Mouse (Mus musculus) leukemia stem cell, adult 10-12 weeks (primary cell): ENCODE data around the gene Hnrnpd. TPM values are rescaled to one million over a fixed set of nuclear protein-coding genes. Genes with fewer than 3 reads are reported as not detected.

ENCODE experiments used
- polyA plus RNA-seq: library from polyadenylated mRNA; stranded (reverse); fragments of >175 nt; gene quantifications from 2 replicates; pipeline ENCODE4 v1.2.3, GENCODE M21; 2012; ENCODE audit warnings: low replicate concordance

Hnrnpd gene
- 191 and 431 TPM in 2 replicates for polyA plus RNA-seq

GRCm38 (mm10) chr5:99978699-99979442 lies at the start of gene Hnrnpd, which contains the start of gene 4930524J08Rik:
Gene Hnrnpd, minus strand, starts transcription at chr5:99978938.
Gene 4930524J08Rik, plus strand, starts transcription at chr5:99979061.

DNA sequence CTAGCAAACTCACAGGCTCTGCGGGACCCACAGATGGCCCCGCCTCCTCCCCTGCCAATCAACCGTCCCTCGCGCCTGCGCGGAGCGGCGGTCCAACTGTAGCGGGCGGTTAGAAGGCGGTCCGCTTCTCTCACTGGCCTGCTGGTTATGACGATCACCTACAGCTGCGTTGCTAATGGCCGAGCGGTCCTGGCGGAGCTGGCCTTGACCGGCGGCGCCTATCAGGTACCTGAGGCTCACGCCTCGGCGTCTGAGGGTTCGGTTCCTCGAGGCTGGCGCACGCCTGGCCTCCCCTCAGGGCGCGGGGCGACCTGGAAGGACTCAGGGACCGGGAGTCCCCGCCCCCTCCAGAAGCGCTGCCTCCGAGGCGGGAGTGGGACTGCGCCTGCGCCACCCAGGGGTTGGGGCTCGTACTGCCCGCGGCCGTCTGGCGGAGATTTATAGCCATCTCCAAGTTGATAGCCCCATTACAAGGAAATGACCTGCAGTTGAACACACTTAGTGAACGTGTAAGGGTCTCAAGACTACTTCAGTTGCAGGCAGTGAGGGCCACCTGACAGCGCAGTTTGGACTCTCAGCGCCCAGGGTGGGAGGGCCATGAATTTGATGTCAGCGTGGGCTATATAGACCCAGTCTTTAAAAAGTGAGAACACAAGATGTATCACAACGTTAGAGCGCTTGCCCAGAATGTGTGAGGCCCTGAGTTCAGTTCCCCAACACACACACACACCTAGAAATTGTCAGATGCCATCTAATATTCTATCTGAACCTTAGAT lies 72.4 kb downstream of the Hnrnpd start, which contains the start of gene Vamp9:
Vamp9 (plus strand) TSS at position 74 of the 776 bp plus-strand sequence.

Other genes with a start within 250 kb of the Hnrnpd start
- 1.9 and 3.4 TPM in 2 replicates for gene Rasgef1b, start 249.9 kb downstream of the Hnrnpd start, polyA plus RNA-seq
- not detected in 2 replicates for gene Vamp9, start 72.7 kb downstream of the Hnrnpd start, polyA plus RNA-seq
- 8.6 and 15.1 TPM in 2 replicates for gene 4930524J08Rik, start 123 bp upstream of the Hnrnpd start, polyA plus RNA-seq
- gene Hnrnpdl, start 60.7 kb upstream of the Hnrnpd start, polyA plus RNA-seq, result 138 and 165 TPM in 2 replicates
- 12.6 and 24.1 TPM in 2 replicates for gene Enoph1, start 61.0 kb upstream of the Hnrnpd start, polyA plus RNA-seq
- gene Tmem150c, start 180.9 kb upstream of the Hnrnpd start, polyA plus RNA-seq, result not detected in 2 replicates